Mouse (Mus musculus): ENCODE data around the gene Esrrg. TPM values are rescaled to one million over a fixed set of nuclear protein-coding genes. Genes with fewer than 3 reads are reported as not detected.

Esrrg gene
- polyA plus RNA-seq, 1 experiment from 2014 or later: 5.0 TPM

- WGBS: 90% methylated on average over 5 of the region's 5 CpGs
- no peak overlapping the region for H3K4me3 ChIP-seq (ENCODE audit: low read depth, low read length)
- no peak for DNase-seq (ENCODE audit: low spot score)
- no peak overlapping the region for H3K9ac ChIP-seq (ENCODE audit: low read length)
- no peaks in the 10 kb centered on the region for H3K4me1 ChIP-seq (replicated peaks; ENCODE audit: control insufficient read depth, insufficient read depth, low read length)
- ATAC-seq (replicated peaks; ENCODE audit: low FRiP score): no peak
- no peaks in the 10 kb centered on the region for H3K9me3 ChIP-seq (ENCODE audit: control insufficient read depth, low read length)
- no peak overlapping the region for H3K4me2 ChIP-seq (ENCODE audit: low read depth, low read length, severe bottlenecking)
- no peak overlapping the region for H3K27ac ChIP-seq (ENCODE audit: low read depth, low read length)
- no peaks in the 10 kb centered on the region for H3K27me3 ChIP-seq (ENCODE audit: control insufficient read depth, insufficient read depth, low read length)
- H3K36me3 ChIP-seq (ENCODE audit: control insufficient read depth, insufficient read depth, low read length): no peaks in the 10 kb centered on the region
These were observed 218.3 kb downstream of the Esrrg start for GRCm38 (mm10) chr1:187826869-187827268.

- ATAC-seq (replicated peaks; ENCODE audit: low FRiP score) (peak; percentile 78), DNase-seq (ENCODE audit: low spot score) (no peak)
- H3K27me3 ChIP-seq (ENCODE audit: control insufficient read depth, insufficient read depth, low read length): no peaks in the 10 kb centered on the region
- H3K9me3 ChIP-seq (ENCODE audit: control insufficient read depth, low read length): no peaks in the 10 kb centered on the region; the same call in 1 of the 2 replicates
- H3K36me3 ChIP-seq (ENCODE audit: control insufficient read depth, insufficient read depth, low read length): no peaks in the 10 kb centered on the region
- whole genome bisulfite sequencing: 28% methylated on average over 7 of the region's 7 CpGs
- H3K27ac ChIP-seq (ENCODE audit: low read depth, low read length): no peak overlapping the region
- no peaks in the 10 kb centered on the region for H3K4me1 ChIP-seq (replicated peaks; ENCODE audit: control insufficient read depth, insufficient read depth, low read length)
- H3K4me3 ChIP-seq (ENCODE audit: low read depth, low read length): no peak overlapping the region
- no peak overlapping the region for H3K9ac ChIP-seq (ENCODE audit: low read length)
- H3K4me2 ChIP-seq (ENCODE audit: low read depth, low read length, severe bottlenecking): no peak overlapping the region
These were observed 222.3 kb downstream of the Esrrg start for GRCm38 (mm10) chr1:187830937-187831336.

GRCm38 (mm10) chr1:187832851-187833250, 224.3 kb downstream of the Esrrg start:
- Histone ChIP-seq H3K9ac (ENCODE audit: low read length) (no peak overlapping the region), H3K4me1 (replicated peaks; ENCODE audit: control insufficient read depth, insufficient read depth, low read length) (peaks cover 3% of the 10 kb centered on the region; the same call in 1 of the 2 replicates), H3K27ac (ENCODE audit: low read depth, low read length) (no peak overlapping the region), H3K4me2 (ENCODE audit: low read depth, low read length, severe bottlenecking) (no peak overlapping the region), H3K36me3 (ENCODE audit: control insufficient read depth, insufficient read depth, low read length) (no peaks in the 10 kb centered on the region), H3K27me3 (ENCODE audit: control insufficient read depth, insufficient read depth, low read length) (no peaks in the 10 kb centered on the region), H3K4me3 (ENCODE audit: low read depth, low read length) (no peak overlapping the region), H3K9me3 (ENCODE audit: control insufficient read depth, low read length) (no peaks in the 10 kb centered on the region; the same call in 1 of the 2 replicates)
- no peak for DNase-seq (ENCODE audit: low spot score)
- 43% methylated on average over 3 of the region's 3 CpGs for WGBS
- ATAC-seq (replicated peaks; ENCODE audit: low FRiP score): no peak

GRCm38 (mm10) chr1:187834576-187834975, 226.0 kb downstream of the Esrrg start:
- H3K4me2 ChIP-seq (ENCODE audit: low read depth, low read length, severe bottlenecking): no peak overlapping the region
- H3K9ac ChIP-seq (ENCODE audit: low read length): no peak overlapping the region
- 90% methylated on average over 3 of the region's 3 CpGs for WGBS
- H3K4me3 ChIP-seq (ENCODE audit: low read depth, low read length): no peak overlapping the region
- DNase-seq (ENCODE audit: low spot score) (no peak), ATAC-seq (replicated peaks; ENCODE audit: low FRiP score) (no peak)
- H3K36me3 ChIP-seq (ENCODE audit: control insufficient read depth, insufficient read depth, low read length): no peaks in the 10 kb centered on the region
- H3K9me3 ChIP-seq (ENCODE audit: control insufficient read depth, low read length): no peaks in the 10 kb centered on the region; the same call in 1 of the 2 replicates
- no peaks in the 10 kb centered on the region for H3K27me3 ChIP-seq (ENCODE audit: control insufficient read depth, insufficient read depth, low read length)
- H3K4me1 ChIP-seq (replicated peaks; ENCODE audit: control insufficient read depth, insufficient read depth, low read length): peaks cover 3% of the 10 kb centered on the region; the same call in 1 of the 2 replicates
- no peak overlapping the region for H3K27ac ChIP-seq (ENCODE audit: low read depth, low read length)

- no peak for ATAC-seq (replicated peaks; ENCODE audit: low FRiP score)
- no peaks in the 10 kb centered on the region for H3K27me3 ChIP-seq (ENCODE audit: control insufficient read depth, insufficient read depth, low read length)
- H3K27ac ChIP-seq (ENCODE audit: low read depth, low read length): no peak overlapping the region
- H3K9ac ChIP-seq (ENCODE audit: low read length): no peak overlapping the region
- no peaks in the 10 kb centered on the region for H3K36me3 ChIP-seq (ENCODE audit: control insufficient read depth, insufficient read depth, low read length)
- H3K4me3 ChIP-seq (ENCODE audit: low read depth, low read length): no peak overlapping the region
- H3K9me3 ChIP-seq (ENCODE audit: control insufficient read depth, low read length): no peaks in the 10 kb centered on the region; the same call in 1 of the 2 replicates
- H3K4me2 ChIP-seq (ENCODE audit: low read depth, low read length, severe bottlenecking): no peak overlapping the region
- H3K4me1 ChIP-seq (replicated peaks; ENCODE audit: control insufficient read depth, insufficient read depth, low read length): peaks cover 3% of the 10 kb centered on the region; the same call in 1 of the 2 replicates
- WGBS: 36% methylated on average over 6 of the region's 6 CpGs
- no peak for DNase-seq (ENCODE audit: low spot score)
These were observed 227.8 kb downstream of the Esrrg start for GRCm38 (mm10) chr1:187836384-187836783.

- Histone ChIP-seq H3K9me3 (ENCODE audit: control insufficient read depth, low read length) (no peaks in the 10 kb centered on the region; the same call in 1 of the 2 replicates), H3K27me3 (ENCODE audit: control insufficient read depth, insufficient read depth, low read length) (no peaks in the 10 kb centered on the region), H3K4me3 (ENCODE audit: low read depth, low read length) (no peak overlapping the region), H3K4me1 (replicated peaks; ENCODE audit: control insufficient read depth, insufficient read depth, low read length) (peaks cover 3% of the 10 kb centered on the region; the same call in 1 of the 2 replicates), H3K9ac (ENCODE audit: low read length) (no peak overlapping the region), H3K36me3 (ENCODE audit: control insufficient read depth, insufficient read depth, low read length) (no peaks in the 10 kb centered on the region), H3K4me2 (ENCODE audit: low read depth, low read length, severe bottlenecking) (0 out of 2 replicates have a peak overlapping the region, but pooled peaks have one; percentile 18), H3K27ac (ENCODE audit: low read depth, low read length) (no peak overlapping the region)
- ATAC-seq (replicated peaks; ENCODE audit: low FRiP score): 0 out of 2 replicates have a peak, but pooled peaks have one; percentile 21
- WGBS: 12% methylated on average over 7 of the region's 7 CpGs
- no peak for DNase-seq (ENCODE audit: low spot score)
These were observed 228.3 kb downstream of the Esrrg start for GRCm38 (mm10) chr1:187836876-187837275.

- Histone ChIP-seq H3K4me1 (replicated peaks; ENCODE audit: control insufficient read depth, insufficient read depth, low read length) (peaks cover 3% of the 10 kb centered on the region; the same call in 1 of the 2 replicates), H3K27me3 (ENCODE audit: control insufficient read depth, insufficient read depth, low read length) (no peaks in the 10 kb centered on the region), H3K9ac (ENCODE audit: low read length) (no peak overlapping the region), H3K9me3 (ENCODE audit: control insufficient read depth, low read length) (no peaks in the 10 kb centered on the region), H3K36me3 (ENCODE audit: control insufficient read depth, insufficient read depth, low read length) (no peaks in the 10 kb centered on the region), H3K4me2 (ENCODE audit: low read depth, low read length, severe bottlenecking) (no peak overlapping the region), H3K4me3 (ENCODE audit: low read depth, low read length) (no peak overlapping the region), H3K27ac (ENCODE audit: low read depth, low read length) (no peak overlapping the region)
- ATAC-seq (replicated peaks; ENCODE audit: low FRiP score) (no peak), DNase-seq (ENCODE audit: low spot score) (no peak)
- WGBS: 83% methylated on average over 8 of the region's 8 CpGs
These were observed 233.0 kb downstream of the Esrrg start for GRCm38 (mm10) chr1:187841629-187842028.

- Histone ChIP-seq H3K9ac (ENCODE audit: low read length) (no peak overlapping the region), H3K4me2 (ENCODE audit: low read depth, low read length, severe bottlenecking) (no peak overlapping the region), H3K4me1 (replicated peaks; ENCODE audit: control insufficient read depth, insufficient read depth, low read length) (no peaks in the 10 kb centered on the region), H3K9me3 (ENCODE audit: control insufficient read depth, low read length) (no peaks in the 10 kb centered on the region), H3K27ac (ENCODE audit: low read depth, low read length) (no peak overlapping the region), H3K27me3 (ENCODE audit: control insufficient read depth, insufficient read depth, low read length) (no peaks in the 10 kb centered on the region), H3K36me3 (ENCODE audit: control insufficient read depth, insufficient read depth, low read length) (no peaks in the 10 kb centered on the region), H3K4me3 (ENCODE audit: low read depth, low read length) (no peak overlapping the region)
- ATAC-seq (replicated peaks; ENCODE audit: low FRiP score) (no peak), DNase-seq (ENCODE audit: low spot score) (no peak)
- 89% methylated on average over 5 of the region's 5 CpGs for WGBS
These were observed 234.1 kb downstream of the Esrrg start for GRCm38 (mm10) chr1:187842702-187843101.

GRCm38 (mm10) chr1:187854148-187854547, 245.6 kb downstream of the Esrrg start:
- WGBS: 81% methylated on average over 8 of the region's 8 CpGs

More at GRCm38 (mm10) chr1:187854148-187854547, 245.6 kb downstream of the Esrrg start:
- no peaks in the 10 kb centered on the region for H3K27me3 ChIP-seq (ENCODE audit: control insufficient read depth, insufficient read depth, low read length)
- no peaks in the 10 kb centered on the region for H3K9me3 ChIP-seq (ENCODE audit: control insufficient read depth, low read length)
- no peak overlapping the region for H3K4me2 ChIP-seq (ENCODE audit: low read depth, low read length, severe bottlenecking)
- H3K36me3 ChIP-seq (ENCODE audit: control insufficient read depth, insufficient read depth, low read length): no peaks in the 10 kb centered on the region
- no peak overlapping the region for H3K27ac ChIP-seq (ENCODE audit: low read depth, low read length)
- DNase-seq (ENCODE audit: low spot score): no peak
- H3K9ac ChIP-seq (ENCODE audit: low read length): no peak overlapping the region
- ATAC-seq (replicated peaks; ENCODE audit: low FRiP score): no peak
- no peak overlapping the region for H3K4me3 ChIP-seq (ENCODE audit: low read depth, low read length)
- no peaks in the 10 kb centered on the region for H3K4me1 ChIP-seq (replicated peaks; ENCODE audit: control insufficient read depth, insufficient read depth, low read length)

Data from forebrain, embryonic 11.5 days (tissue).